Mouse (Mus musculus) midbrain, embryonic 11.5 days (tissue): ENCODE data around the gene Mfap2. TPM values are rescaled to one million over a fixed set of nuclear protein-coding genes. Genes with fewer than 3 reads are reported as not detected.
A peak's percentile ranks its signal among the peaks of the same experiment; 100 is the strongest.

Source experiments
- ATAC-seq: fragments of 200-750 bp; cut with Nextera tagmentation; 2 replicates; pipeline ENCODE4 v1.8.0; 2017; ENCODE audit warnings: moderate TSS enrichment, moderate library complexity; ENCODE audit not compliant: low FRiP score
- DNase-seq: peaks from one replicate; pipeline ENCODE4 v3.0.0; 2015; ENCODE audit warnings: low spot score; ENCODE audit errors: missing footprints
- H3K27ac ChIP-seq: fragments of 300-500 bp; sonication (generic); 2 replicates; pipeline ENCODE4 v1.5.1; 2014; ENCODE audit warnings: low read depth, low read length
- H3K27me3 ChIP-seq: fragments of 300-500 bp; sonication (generic); 2 replicates; pipeline ENCODE4 v1.6.1; 2014; ENCODE audit warnings: mild to moderate bottlenecking, low read length, moderate library complexity, mixed read lengths; ENCODE audit not compliant: control insufficient read depth, insufficient read depth
- H3K36me3 ChIP-seq: fragments of 300-500 bp; sonication (generic); 2 replicates; pipeline ENCODE4 v1.6.1; 2014; ENCODE audit warnings: mild to moderate bottlenecking, low read length, moderate library complexity, mixed read lengths; ENCODE audit not compliant: control insufficient read depth, insufficient read depth
- H3K4me1 ChIP-seq: fragments of 300-500 bp; sonication (generic); 2 replicates; pipeline ENCODE4 v1.6.1; 2014; ENCODE audit warnings: low read length; ENCODE audit not compliant: control insufficient read depth, insufficient read depth
- H3K4me2 ChIP-seq: fragments of 300-500 bp; sonication (generic); 2 replicates; pipeline ENCODE4 v1.6.1; 2014; ENCODE audit warnings: mild to moderate bottlenecking, moderate library complexity
- H3K4me3 ChIP-seq: fragments of 300-500 bp; sonication (generic); 2 replicates; pipeline ENCODE4 v1.5.1; 2014; ENCODE audit warnings: low read depth, low read length
- H3K9ac ChIP-seq: fragments of 300-500 bp; sonication (generic); 2 replicates; pipeline ENCODE4 v1.6.1; 2014; ENCODE audit warnings: low read length
- H3K9me3 ChIP-seq: fragments of 300-500 bp; sonication (generic); 2 replicates; pipeline ENCODE4 v1.6.1; 2016; ENCODE audit warnings: low read length; ENCODE audit not compliant: control insufficient read depth
- WGBS: fragments of 180-500 bp; shearing (Covaris S2); extraction: QIAGEN DNeasy Blood & Tissue Kit; methylation state at CpG from one replicate; pipeline ENCODE4 v1.1.7; 2014; 5-methylcytosine and 5-hydroxymethylcytosine counted together
- polyA plus RNA-seq: library from polyadenylated mRNA; unstranded; fragments of >200 nt; fragmentation: Nextera tagmentation; extraction: Ambion mirVana; gene quantifications from 2 replicates; pipeline ENCODE4 v1.2.1, GENCODE M21; 2014

Mfap2 gene
- polyA plus RNA-seq, 1 experiment from 2014 or later = 254 TPM

GRCm38 (mm10) chr4:140971691-140972090 is 38.5 kb upstream of the Mfap2 start:
- 90% methylated on average over 13 of the region's 13 CpGs for WGBS

DNA sequence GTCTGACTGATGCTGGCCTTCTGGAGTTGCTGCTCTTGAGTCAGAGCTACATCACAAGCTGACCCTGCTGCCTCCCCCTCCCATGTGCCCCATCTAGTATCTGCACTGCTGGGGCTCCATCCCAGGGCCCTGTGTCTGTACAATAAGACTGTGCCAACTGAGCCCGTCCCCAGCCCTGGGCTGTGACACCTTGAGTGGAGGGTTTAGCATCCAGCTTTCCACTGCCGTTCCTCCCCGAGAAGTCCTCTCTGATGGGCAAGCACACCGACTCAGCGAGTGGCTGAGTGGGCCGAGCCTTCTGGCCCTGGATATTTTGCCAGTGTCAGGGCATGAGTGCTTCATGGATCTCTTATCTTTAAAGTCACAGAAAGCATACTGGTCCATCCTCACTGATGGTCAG is 35.8 kb upstream of the Mfap2 start:
- no peak overlapping the region for H3K9ac ChIP-seq
- no peaks in the 10 kb centered on the region for H3K9me3 ChIP-seq
- ATAC-seq (no peak), DNase-seq (no peak)
- H3K27ac ChIP-seq = no peak overlapping the region
- H3K36me3 ChIP-seq = peaks cover 39% of the 10 kb centered on the region
- no peaks in the 10 kb centered on the region for H3K27me3 ChIP-seq
- no peak overlapping the region for H3K4me2 ChIP-seq
- WGBS = 95% methylated on average over 6 of the region's 6 CpGs
- H3K4me3 ChIP-seq = no peak overlapping the region
- no peaks in the 10 kb centered on the region for H3K4me1 ChIP-seq

More at GRCm38 (mm10) chr4:140971691-140972090, 38.5 kb upstream of the Mfap2 start:
- Histone ChIP-seq H3K4me1 (no peaks in the 10 kb centered on the region), H3K27ac (no peak overlapping the region), H3K27me3 (no peaks in the 10 kb centered on the region), H3K4me2 (no peak overlapping the region), H3K36me3 (peaks cover 28% of the 10 kb centered on the region), H3K4me3 (no peak overlapping the region), H3K9ac (no peak overlapping the region), H3K9me3 (no peaks in the 10 kb centered on the region)
- ATAC-seq (no peak), DNase-seq (no peak)

GRCm38 (mm10) chr4:140975356-140975755 is 34.9 kb upstream of the Mfap2 start:
- Histone ChIP-seq H3K27ac (no peak overlapping the region), H3K4me1 (no peaks in the 10 kb centered on the region), H3K9me3 (no peaks in the 10 kb centered on the region), H3K27me3 (no peaks in the 10 kb centered on the region), H3K36me3 (peaks cover 39% of the 10 kb centered on the region), H3K4me2 (no peak overlapping the region), H3K4me3 (no peak overlapping the region), H3K9ac (no peak overlapping the region)
- WGBS = 97% methylated on average over 7 of the region's 7 CpGs
- ATAC-seq = no peak
- no peak for DNase-seq

- Histone ChIP-seq H3K9ac (no peak overlapping the region), H3K27me3 (no peaks in the 10 kb centered on the region), H3K36me3 (peaks cover 31% of the 10 kb centered on the region), H3K4me2 (no peak overlapping the region), H3K4me1 (no peaks in the 10 kb centered on the region), H3K27ac (no peak overlapping the region), H3K9me3 (no peaks in the 10 kb centered on the region), H3K4me3 (no peak overlapping the region)
- ATAC-seq (no peak), DNase-seq (no peak)
- 89% methylated on average over 10 of the region's 10 CpGs for WGBS
Measured at GRCm38 (mm10) chr4:140977278-140977677, 32.9 kb upstream of the Mfap2 start.

GRCm38 (mm10) chr4:140977886-140978692 is 32.1 kb upstream of the Mfap2 start:
- Histone ChIP-seq H3K27ac (no peak overlapping the region), H3K4me1 (no peaks in the 10 kb centered on the region), H3K36me3 (peaks cover 28% of the 10 kb centered on the region), H3K9ac (no peak overlapping the region), H3K27me3 (no peaks in the 10 kb centered on the region), H3K4me3 (no peak overlapping the region), H3K9me3 (no peaks in the 10 kb centered on the region), H3K4me2 (no peak overlapping the region)
- DNase-seq (no peak), ATAC-seq (no peak)
- WGBS = 94% methylated on average over 14 of the region's 14 CpGs

DNA sequence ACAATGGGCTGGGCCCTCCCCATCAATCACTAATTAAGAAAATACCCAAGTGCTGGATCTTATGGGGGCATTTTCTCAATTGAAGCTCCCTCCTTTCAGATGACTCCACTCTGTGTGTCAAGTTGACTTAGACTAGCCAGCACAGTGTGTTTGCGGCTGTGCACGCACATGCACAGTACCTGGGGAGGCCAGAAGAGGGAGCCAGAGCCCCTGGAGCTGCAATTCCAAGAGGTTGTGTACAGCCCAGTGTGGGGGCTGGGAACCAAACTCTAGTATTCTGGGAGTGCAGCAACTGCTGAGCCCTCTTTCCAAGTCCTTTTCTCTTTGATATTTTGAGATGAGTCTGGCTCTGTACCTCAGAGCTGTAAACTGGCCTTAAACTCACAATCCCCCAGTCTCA is 28.6 kb upstream of the Mfap2 start:
- Histone ChIP-seq H3K36me3 (peaks cover 11% of the 10 kb centered on the region), H3K4me1 (no peaks in the 10 kb centered on the region), H3K4me3 (no peak overlapping the region), H3K9ac (no peak overlapping the region), H3K9me3 (no peaks in the 10 kb centered on the region), H3K4me2 (no peak overlapping the region), H3K27ac (no peak overlapping the region), H3K27me3 (no peaks in the 10 kb centered on the region)
- DNase-seq (no peak), ATAC-seq (no peak)
- WGBS = 82% methylated on average over 2 of the region's 2 CpGs

- Histone ChIP-seq H3K27me3 (no peaks in the 10 kb centered on the region), H3K27ac (no peak overlapping the region), H3K9ac (no peak overlapping the region), H3K4me3 (no peak overlapping the region), H3K9me3 (no peaks in the 10 kb centered on the region), H3K4me1 (peaks cover 5% of the 10 kb centered on the region; the same call in 1 of the 2 replicates), H3K4me2 (no peak overlapping the region), H3K36me3 (peaks cover 4% of the 10 kb centered on the region)
- ATAC-seq = no peak
- 64% methylated on average over 4 of the region's 4 CpGs for whole genome bisulfite sequencing
- no peak for DNase-seq
Measured at GRCm38 (mm10) chr4:140982808-140983207, 27.4 kb upstream of the Mfap2 start.

GRCm38 (mm10) chr4:140983442-140983841 is 26.8 kb upstream of the Mfap2 start:
- no peak overlapping the region for H3K4me2 ChIP-seq
- no peak overlapping the region for H3K27ac ChIP-seq
- DNase-seq = no peak
- H3K4me1 ChIP-seq = peaks cover 5% of the 10 kb centered on the region
- H3K9me3 ChIP-seq = no peaks in the 10 kb centered on the region
- WGBS = 17% methylated on average over 9 of the region's 9 CpGs
- no peak overlapping the region for H3K4me3 ChIP-seq
- H3K36me3 ChIP-seq = peaks cover 4% of the 10 kb centered on the region
- ATAC-seq = no peak
- no peaks in the 10 kb centered on the region for H3K27me3 ChIP-seq
- H3K9ac ChIP-seq = peak overlapping the region; percentile 20; the same call in 1 of the 2 replicates

DNA sequence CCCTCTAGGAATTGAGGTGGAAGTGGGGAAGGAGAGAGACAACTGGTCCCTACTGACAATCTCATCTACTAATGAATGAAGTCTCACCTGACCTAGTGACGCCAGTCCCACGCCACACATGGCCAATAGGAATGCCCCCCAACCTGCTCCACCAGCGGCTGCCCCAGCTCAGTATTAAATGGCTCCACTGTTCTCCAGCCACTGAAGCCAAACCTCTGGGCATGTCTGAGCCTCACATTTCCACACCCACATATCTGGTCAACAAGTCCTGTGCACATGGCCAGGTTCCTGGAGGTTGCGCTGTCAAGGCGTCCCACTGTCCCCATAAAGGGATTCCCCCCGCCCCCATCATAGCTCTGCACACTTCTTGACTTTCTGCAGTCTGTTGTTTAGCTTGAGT is 25.7 kb upstream of the Mfap2 start:
- ATAC-seq = no peak
- H3K36me3 ChIP-seq = no peaks in the 10 kb centered on the region; the same call in 1 of the 2 replicates
- H3K4me2 ChIP-seq = no peak overlapping the region
- no peaks in the 10 kb centered on the region for H3K27me3 ChIP-seq
- H3K4me3 ChIP-seq = no peak overlapping the region
- H3K9me3 ChIP-seq = no peaks in the 10 kb centered on the region
- DNase-seq = no peak
- 88% methylated on average over 6 of the region's 6 CpGs for WGBS
- no peak overlapping the region for H3K9ac ChIP-seq
- H3K27ac ChIP-seq = no peak overlapping the region
- H3K4me1 ChIP-seq = peaks cover 5% of the 10 kb centered on the region
